Mouse (Mus musculus) MEL (cell line): ENCODE results near the gene Fbxw27.

ENCODE experiments used
- CTCF ChIP-seq, 3 experiments: IDR thresholded peaks in 2 of 3; conservative IDR thresholded peaks in 1 of 3; 2 replicates each; pipeline ENCODE4 v1.5.1; 2011 to 2012; ENCODE audit warnings: low read length in 3 of 3, low read depth in 2 of 3, mild to moderate bottlenecking in 2 of 3, improper control_type of control experiment in 1 of 3, inconsistent platforms in 1 of 3, mixed read lengths in 1 of 3, moderate library complexity in 1 of 3; ENCODE audit not compliant: control insufficient read depth in 1 of 3, insufficient read depth in 1 of 3, poor library complexity in 1 of 3, severe bottlenecking in 1 of 3
- EP300 ChIP-seq, 2 experiments: IDR thresholded peaks; 2 replicates each; pipeline ENCODE4 v1.6.1; 2011; ENCODE audit warnings: improper control_type of control experiment in 2 of 2, low read length in 2 of 2, low read depth in 1 of 2, mild to moderate bottlenecking in 1 of 2
- GABPA ChIP-seq: IDR thresholded peaks from 2 replicates; pipeline ENCODE4 v1.6.1; 2012; ENCODE audit warnings: low read depth, mild to moderate bottlenecking, inconsistent platforms, low read length, improper control_type of control experiment, moderate library complexity
- MAFK ChIP-seq: IDR thresholded peaks from 2 replicates; pipeline ENCODE4 v1.6.1; 2011; ENCODE audit warnings: low read depth, mild to moderate bottlenecking, low read length, improper control_type of control experiment, borderline replicate concordance
- MAX ChIP-seq: IDR thresholded peaks from 2 replicates; pipeline ENCODE4 v1.6.1; 2011; ENCODE audit warnings: low read length, improper control_type of control experiment
- POLR2A ChIP-seq, 2 experiments: IDR thresholded peaks; 2 replicates each; pipeline ENCODE4 v1.6.1; 2011 to 2012; ENCODE audit warnings: low read length in 2 of 2, mild to moderate bottlenecking in 2 of 2, control low read depth in 1 of 2, improper control_type of control experiment in 1 of 2, low read depth in 1 of 2, moderate library complexity in 1 of 2; ENCODE audit not compliant: control insufficient read depth in 1 of 2, insufficient read depth in 1 of 2, poor library complexity in 1 of 2
- POLR2AphosphoS2 ChIP-seq: IDR thresholded peaks from 2 replicates; pipeline ENCODE4 v1.6.1; 2011; ENCODE audit warnings: low read length, improper control_type of control experiment
- TBP ChIP-seq: IDR thresholded peaks from 2 replicates; pipeline ENCODE4 v1.8.0; 2011; ENCODE audit warnings: low read depth, low read length, improper control_type of control experiment
- USF1 ChIP-seq: IDR thresholded peaks from 2 replicates; pipeline ENCODE4 v1.6.1; 2014; ENCODE audit warnings: low read depth, mild to moderate bottlenecking, inconsistent platforms, low read length, improper control_type of control experiment, moderate library complexity
- ZMIZ1 ChIP-seq: IDR thresholded peaks from 2 replicates; pipeline ENCODE4 v1.6.1; 2012; ENCODE audit warnings: low read depth, mild to moderate bottlenecking, inconsistent platforms, low read length, improper control_type of control experiment, moderate library complexity

- TF ChIP-seq EP300 (IDR thresholded peaks at IDR 0.05; ENCODE audit: low read depth in 1 of 2, low read length in 2 of 2): no peak
- no peak for TF ChIP-seq USF1
- no peak for TF ChIP-seq CTCF (IDR thresholded peaks at IDR 0.05 in 2 of 3, conservative IDR thresholded peaks at IDR 0.05 in 1 of 3; ENCODE audit: control insufficient read depth in 1 of 3, insufficient read depth in 1 of 3, low read depth in 2 of 3, low read length in 3 of 3, poor library complexity in 1 of 3, severe bottlenecking in 1 of 3)
- no peak for TF ChIP-seq POLR2A (IDR thresholded peaks at IDR 0.05; ENCODE audit: control insufficient read depth in 1 of 2, insufficient read depth in 1 of 2, low read depth in 1 of 2, low read length in 2 of 2, poor library complexity in 1 of 2)
- TF ChIP-seq MAX: no peak
- TF ChIP-seq GABPA: no peak
- TF ChIP-seq ZMIZ1: no peak
- TF ChIP-seq POLR2AphosphoS2: no peak
- TF ChIP-seq TBP: no peak
- TF ChIP-seq MAFK: no peak
Observed at GRCm38 (mm10) chr9:109795221-109795620, 4.8 kb upstream of the Fbxw27 start.
